Mouse (Mus musculus) CD8-positive naive resting alpha-beta T cell, adult 2 months (primary cell): ENCODE results near the gene Hs1bp3.

ENCODE experiments used
- DNase-seq, 2 experiments: peaks; one replicate each; pipeline ENCODE4 v3.0.0; 2022; ENCODE audit warnings: low read depth in 2 of 2, low spot score in 2 of 2

The Hs1bp3 gene

DNA sequence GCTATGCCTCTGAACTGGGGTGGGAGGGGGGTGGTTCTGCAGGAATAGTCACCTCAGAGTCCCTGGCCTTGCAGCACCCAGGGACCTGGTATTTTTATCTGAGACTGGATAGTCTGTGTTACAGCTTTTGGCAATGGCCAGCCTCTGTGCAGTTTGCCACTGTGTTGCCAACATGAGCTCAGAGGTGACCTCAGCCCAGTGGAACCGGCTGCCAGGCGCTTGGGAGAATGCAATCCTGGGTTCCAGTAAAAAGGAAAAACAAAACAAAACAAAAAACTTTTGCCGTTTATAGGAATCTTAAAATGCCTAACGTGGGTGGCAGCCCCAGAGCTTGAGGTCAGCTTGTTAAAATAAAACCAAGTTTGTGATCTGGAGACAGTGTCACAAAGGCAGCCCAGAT is 21.0 kb downstream of the Hs1bp3 start:
- no peak for DNase-seq

DNA sequence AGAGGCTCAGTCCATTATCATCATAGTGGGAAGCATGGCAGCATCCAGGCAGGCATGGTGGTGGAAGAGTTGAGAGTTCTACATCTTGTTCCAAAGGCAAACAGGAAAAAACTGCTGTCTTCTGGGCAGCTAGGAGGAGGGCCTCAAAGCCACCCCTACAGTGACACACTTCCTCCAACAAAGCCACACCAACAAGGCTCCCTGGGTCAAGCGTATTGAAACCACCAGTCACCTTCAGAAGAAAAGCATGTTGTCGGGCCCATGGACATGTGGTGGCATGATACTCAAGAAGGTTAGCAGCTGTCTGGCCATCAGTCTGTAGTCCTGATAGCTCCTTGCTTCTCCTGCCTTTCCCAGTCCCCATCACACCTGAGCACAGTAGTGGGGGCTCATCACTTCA is 22.3 kb downstream of the Hs1bp3 start:
- no peak for DNase-seq

DNA sequence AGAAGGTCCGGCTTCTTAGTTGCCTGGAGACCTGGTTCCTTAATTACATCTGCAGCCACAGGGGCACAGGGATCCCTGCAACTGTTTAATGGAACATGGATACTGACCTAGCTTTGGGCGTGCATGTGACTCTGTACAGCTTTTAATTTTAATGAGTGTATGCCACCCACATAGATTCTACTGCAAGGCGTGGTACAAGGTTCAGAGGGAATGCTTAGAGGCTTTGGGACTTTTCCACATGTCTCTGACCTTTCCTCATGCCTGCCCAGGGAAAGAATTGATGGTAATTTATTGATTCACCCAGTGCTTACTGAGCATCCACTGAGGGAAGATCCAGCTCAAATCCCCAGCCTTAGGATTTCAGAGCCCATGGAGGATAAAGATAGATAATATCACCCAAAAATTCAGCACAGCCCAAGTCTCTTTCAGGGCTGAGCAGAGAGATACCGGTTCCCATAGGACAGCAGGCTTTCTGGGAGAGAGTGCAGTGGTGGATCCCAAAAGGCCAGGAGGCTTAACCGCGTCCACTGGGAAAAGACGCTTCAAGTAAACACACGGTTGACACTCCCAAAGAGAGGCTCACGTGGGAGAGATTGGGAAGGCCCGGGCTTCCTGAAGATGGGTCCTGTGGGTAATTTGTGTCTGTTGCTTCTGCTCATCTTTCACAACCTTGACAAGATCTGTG is 23.5 kb downstream of the Hs1bp3 start:
- DNase-seq = no peak

DNA sequence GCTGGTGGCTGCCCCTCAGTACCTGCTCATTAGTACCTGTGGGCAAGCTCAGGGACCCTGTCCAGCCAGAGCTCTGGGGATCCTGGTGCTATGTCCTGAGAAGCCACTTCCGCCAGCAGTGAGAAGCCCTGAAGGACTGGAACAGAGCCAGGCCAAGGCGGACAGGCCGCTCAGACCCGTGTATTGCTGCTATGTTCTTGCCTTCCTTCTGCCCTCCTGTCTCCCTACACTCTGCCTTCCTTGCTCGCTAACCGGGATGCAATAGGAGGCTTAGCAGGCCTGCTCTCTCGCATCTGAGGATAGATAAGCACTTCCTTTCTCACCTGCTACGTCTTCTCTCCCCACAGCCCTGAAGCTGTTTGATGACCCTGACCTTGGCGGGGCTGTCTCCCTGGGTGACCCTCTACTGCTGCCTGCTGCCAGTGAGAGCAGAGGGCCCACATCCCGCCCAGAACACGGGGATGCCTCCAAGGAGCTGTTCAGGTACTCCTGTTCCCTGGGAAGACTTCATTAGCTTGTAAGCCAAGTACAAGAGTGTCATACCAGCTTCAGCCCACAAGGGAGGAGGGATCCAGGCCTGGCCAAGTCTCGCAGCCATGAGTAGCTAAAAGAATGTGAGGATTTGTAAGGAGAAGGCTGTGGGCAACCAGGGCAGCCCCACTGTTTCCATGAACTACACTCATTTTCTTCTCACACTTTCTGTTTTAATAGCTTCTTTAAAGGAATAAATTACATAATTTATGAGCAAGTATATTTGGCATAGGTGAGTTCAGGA is 24.2 kb downstream of the Hs1bp3 start:
- DNase-seq = no peak

DNA sequence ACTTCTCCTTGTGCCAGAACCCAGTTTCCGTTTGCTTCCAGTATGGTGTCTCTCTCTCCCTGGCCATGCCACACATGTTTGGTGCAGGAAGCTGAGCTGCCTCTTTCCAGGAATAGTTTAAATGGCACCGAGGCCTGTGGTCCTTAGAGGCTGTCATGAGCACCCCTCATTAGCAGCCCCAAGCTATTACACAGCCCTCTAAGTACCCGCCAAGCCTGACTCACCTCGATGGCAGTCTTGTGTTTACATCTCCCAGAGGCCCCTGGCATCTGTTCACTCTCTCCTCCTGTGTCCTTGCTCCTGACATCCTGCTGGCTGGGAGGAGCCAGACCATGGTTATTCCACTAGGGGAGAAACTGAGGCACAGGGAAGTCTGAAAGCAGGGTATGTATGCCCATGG is 25.3 kb downstream of the Hs1bp3 start:
- no peak for DNase-seq

DNA sequence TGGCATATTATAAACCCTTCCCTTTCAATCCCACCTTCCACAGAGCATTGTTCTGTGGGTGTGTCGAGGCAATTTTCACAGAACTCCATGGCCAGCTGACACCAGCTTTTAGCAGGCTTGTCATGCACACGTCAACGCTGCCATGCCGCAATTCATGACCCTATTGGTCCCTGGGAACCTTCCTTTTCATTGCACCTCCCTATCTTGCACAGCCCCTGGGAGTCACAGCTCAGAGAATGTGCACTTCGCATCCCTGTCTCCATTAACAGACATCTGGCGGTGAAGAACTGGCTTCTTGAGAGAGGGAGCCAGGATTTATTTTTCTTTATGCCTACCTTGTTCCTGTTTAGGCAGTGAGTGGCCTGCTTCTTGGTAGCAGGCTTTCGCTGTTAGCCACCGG is 25.7 kb downstream of the Hs1bp3 start:
- DNase-seq = no peak

DNA sequence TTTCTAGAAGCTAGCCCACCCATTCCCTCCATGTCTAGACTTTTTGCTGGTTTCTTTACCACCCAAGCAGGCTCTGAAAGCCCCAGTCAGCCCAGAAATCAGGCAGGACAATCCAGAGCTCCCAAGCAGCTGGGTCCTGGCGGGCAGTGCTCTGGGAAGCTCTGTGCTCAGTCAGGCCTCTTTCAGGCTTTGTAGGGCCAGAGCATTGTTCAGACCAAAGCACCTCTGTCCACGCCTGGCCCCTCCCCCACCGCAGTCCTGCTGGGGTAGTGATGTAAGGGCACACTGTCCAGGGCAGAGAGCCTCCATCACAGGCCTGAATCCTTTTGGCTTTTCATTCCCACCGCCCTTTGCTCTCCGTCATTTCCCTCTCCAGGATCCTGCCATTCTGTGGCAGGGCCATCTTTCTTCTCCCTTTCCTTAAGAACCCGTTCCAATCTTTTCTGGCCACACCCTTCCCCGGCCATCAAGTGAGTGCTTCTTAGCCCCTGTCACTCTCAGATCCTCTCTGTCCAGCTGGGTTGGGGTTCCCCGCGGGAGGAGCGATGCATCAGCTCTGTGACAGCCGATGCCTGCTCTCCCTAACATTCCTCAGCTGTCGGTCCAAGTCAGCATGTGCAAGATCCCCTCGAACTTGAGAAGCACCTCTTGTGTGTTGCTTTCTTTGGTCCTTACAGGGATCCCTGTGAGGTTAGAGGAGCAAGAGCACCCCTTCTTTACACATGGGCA is 26.5 kb downstream of the Hs1bp3 start:
- DNase-seq = no peak

DNA sequence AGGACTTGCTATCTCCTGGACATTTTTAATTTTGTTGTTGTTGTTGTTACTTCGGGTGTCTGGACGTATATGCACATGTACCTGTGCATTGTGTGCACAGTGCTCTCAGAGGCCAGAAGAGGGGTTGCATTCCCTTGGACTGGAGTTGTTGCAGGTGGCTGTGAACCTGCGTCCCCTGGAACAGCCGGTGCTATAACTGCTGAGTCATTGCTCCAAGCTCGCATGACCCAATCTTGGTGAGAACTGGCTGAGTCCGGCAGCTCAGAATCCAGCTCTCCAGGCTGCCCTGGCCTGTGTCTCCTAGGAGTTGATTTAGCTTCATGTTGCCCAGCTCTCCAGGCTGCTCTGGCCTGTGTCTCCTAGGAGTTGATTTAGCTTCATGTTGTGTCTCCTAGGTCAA is 27.8 kb downstream of the Hs1bp3 start:
- no peak for DNase-seq

DNA sequence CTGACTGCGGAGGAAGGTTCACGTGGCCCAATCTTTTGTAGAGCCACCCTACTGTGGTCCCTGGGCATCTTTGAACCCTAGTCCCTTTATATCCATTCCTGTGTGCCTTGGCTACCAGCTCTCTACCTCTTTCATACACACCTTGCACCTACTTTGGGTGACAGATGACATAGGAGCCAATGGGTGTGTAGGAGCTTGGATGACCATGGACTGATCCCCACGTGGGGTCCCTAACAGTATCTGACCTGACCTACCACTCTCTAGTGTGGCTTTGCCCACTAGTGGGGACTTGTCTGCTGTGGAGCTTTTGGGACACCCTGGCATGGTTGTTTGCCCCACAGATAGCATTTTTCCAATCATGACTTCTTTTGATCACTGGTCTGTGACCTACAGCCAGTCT is 30.1 kb downstream of the Hs1bp3 start:
- no peak for DNase-seq

DNA sequence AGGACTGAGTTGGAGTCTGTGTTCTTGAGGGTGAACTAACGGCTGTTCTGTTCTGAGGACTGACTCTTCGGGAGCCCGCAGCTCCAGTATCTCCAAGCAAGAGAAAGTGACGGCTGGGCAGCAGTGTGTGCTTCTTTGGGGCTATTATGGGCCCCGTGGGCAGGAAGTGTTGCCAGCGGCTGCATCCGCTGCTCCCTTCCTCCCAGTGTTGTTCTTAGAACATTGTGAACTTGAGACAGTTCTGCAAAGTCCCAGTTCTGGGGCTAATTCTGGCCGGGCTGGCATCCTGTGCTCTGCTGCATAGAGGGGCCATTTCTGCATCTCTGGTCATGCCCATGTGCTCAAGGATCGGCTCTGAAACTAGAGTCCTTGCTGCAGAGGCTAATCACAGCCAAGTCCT is 31.7 kb downstream of the Hs1bp3 start:
- no peak for DNase-seq

DNA sequence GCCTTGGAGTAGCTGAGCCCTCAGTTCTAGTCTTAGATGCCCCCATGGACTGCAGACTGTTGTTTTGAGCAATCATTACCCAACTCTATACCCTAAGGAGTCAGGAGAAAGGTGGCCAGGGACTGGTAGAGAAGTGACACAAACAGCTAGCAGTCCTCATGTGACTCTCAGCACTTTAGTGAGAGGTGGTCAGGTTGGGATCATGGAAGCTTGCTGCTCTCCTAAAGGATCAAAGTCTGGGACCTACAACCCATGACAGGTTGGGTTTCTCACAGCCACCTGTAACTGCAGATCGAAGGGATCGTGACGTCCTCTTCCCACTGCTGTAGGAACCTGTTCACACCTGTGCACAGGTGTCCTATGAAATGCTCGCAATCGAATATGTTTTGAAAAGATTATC is 32.3 kb downstream of the Hs1bp3 start:
- DNase-seq = no peak

DNA sequence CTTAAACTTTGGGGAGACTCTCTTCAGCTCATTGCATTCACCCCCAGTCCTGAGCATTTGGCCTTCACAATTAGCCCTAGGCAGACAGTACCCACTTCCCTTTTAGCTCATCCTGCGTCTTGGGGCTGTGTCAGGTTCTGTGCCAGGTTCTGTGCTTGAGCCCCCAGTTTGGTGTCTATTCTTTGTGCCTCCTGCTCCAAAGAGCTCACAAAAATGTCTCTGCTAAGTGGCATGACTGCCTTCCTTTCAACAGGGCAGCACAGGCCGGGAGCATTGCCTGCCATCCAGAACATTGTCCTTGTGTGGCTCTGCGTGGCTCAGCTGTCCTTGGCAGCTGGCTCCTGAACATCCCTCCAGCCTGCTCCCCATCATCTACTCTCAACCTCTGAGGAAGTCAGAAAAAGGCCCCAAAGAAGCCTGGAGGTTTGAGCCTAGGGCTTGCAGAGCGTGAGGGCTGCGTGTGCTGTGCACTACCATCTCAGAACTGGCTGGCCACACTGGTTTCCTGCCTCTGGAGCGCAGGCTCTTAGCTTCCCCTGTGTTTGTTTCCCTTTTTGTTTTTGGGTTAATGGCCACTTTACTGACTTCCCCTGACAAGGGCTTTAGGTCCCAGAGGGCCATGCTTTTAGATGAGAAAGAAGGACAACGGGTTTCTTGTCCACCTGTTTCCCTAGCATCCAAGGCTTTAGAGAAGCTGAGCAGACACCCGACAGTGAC is 34.7 kb downstream of the Hs1bp3 start:
- no peak for DNase-seq

DNA sequence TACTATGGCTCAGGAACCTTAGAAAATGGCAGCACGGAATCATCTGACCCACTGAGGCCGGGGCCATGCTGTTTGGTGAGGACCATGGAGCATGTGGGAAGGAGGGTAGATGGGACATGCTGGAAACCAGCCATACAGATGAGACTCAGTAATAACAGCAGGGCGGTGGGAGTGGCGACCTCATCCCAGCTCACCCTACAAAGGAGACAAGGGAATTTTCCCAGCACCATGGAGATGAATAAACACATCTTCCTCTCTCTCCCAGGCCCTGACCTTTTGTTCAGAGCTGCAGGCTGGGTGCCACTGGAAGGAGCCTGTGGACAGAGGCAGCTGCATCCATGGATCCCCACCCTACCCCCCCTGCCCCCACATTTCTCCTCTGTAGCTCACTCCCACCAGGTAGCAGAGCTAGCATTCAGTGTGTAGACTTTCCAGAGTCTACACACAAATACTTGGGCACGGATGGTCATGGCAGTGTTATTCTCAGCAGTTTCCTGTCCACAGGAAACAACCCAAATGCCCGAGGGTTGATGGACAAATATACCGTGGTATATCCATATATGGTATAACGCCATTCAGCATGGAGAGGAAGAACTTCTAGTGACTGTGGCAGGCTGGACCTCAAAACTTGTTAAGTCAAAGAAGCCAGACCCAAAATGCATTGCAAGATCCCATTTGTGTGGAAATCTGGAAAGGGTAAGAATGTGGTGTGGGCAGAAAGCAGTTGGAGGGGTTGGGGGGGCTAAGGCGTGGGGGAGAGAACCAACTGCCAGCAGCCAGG is 35.7 kb downstream of the Hs1bp3 start:
- no peak for DNase-seq

DNA sequence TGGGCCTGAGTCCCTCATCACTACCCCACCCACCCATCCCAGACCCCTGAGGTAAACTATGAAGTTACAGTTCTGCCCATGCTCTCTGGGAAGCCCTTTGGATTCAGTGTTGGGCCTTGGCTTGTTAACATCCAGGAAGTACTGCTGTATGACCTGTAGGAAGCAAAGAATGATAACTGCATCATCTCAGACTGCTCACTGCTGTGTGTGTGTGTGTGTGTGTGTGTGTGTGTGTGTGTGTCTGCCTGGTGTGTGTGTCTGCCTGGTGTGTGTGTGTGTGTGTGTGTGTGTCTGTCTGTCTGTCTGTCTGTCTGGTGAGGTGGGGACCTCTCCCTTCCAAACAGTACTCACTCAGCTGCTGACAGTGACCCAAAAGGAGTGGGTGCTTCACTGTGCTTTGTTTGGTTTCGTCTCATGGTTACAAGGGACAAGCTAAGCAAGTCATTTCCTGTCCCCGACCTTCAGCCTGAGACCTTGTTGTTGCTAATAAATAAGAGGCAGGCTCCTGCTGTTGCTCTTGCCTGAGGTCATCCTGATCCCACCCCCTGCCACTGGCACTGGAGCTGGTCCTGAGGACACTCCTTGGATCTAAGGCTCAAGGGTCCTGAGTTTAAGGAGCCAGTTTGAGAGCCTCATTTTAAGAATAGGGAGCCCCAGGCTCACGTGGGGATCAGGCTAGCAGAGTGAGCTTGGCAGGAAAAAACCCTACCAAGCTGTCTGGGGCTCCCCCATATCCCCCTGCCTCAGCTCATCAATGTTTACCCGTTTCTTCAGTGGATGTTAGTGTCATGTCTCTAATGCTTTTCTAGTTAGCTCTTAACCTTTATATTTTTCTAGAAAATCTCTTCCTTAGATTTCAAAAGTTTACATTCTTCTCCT is 38.0 kb downstream of the Hs1bp3 start:
- no peak for DNase-seq

DNA sequence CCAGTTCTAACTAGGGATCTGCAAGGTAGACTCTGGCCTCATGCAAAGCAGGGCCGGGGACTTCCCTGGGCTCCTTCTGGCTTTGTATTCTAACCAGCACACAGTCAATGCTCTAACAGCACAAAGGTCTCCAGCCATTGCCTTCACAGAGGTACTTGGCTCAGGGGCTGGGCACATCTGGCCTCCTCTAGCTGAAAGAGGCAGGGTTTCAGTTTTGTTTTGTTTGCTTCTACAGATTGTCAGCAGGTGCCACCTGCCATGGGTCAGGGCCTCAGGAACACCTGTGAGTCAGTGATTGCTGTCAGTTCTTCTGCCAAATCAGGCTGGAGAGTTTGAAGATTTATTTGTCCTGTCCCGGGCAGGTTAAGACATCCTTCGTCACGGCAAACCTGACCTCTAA is 39.8 kb downstream of the Hs1bp3 start:
- DNase-seq = no peak

DNA sequence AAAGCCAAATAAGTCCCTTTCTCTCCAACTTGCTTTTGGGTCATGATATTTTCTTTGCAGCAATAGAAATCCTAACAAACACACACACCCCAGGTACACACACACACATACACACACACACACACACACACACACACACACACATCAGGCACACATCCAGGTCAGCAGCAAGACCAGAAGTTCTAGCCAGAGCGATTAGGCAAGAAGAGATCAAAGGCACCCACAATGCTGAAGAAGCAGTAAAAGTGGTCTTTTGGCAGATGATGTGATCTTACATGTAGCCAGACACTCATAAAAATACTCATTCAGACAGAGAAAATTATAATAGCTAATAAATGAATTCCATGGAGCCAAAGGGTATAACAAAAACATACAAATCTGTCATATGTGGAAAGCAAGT is 41.0 kb downstream of the Hs1bp3 start:
- no peak for DNase-seq

DNA sequence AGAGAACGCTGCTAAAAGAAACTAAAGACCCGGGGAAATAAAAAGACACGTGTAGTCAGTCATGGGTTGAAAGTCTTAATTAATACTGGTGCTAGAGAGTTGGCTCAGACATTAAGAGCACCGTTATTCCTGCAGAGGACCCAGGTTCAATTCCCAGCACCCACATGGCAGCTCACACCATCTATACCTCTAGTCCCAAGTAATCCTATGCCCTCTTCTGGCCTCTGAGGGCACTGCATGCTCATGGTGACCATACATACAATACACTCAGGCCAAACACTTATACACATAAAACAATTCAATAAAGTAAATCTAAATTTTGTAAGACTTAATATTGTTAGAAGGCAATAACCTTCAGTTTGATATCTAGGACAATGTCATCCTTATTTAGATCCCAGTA is 41.8 kb downstream of the Hs1bp3 start:
- DNase-seq = no peak

DNA sequence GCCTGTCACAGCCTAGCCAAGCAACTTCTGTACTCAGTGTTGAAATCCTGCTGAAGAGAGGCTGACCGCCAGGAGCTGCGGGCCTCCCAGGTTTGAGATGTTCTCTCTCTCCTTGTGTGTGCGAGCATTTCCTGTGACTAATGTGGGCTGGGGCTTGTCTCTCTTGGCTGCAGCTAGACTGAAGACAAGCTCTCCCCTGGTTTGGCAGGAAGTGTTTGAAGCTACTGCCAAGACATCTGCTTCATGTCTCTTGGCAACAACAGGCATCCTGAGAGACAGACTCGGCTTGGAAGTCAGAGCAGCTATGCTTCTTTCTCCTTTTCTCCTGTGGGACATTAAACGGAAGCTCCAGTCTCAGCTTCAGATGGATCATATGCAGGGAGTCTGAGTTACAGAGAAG is 44.2 kb downstream of the Hs1bp3 start:
- no peak for DNase-seq

DNA sequence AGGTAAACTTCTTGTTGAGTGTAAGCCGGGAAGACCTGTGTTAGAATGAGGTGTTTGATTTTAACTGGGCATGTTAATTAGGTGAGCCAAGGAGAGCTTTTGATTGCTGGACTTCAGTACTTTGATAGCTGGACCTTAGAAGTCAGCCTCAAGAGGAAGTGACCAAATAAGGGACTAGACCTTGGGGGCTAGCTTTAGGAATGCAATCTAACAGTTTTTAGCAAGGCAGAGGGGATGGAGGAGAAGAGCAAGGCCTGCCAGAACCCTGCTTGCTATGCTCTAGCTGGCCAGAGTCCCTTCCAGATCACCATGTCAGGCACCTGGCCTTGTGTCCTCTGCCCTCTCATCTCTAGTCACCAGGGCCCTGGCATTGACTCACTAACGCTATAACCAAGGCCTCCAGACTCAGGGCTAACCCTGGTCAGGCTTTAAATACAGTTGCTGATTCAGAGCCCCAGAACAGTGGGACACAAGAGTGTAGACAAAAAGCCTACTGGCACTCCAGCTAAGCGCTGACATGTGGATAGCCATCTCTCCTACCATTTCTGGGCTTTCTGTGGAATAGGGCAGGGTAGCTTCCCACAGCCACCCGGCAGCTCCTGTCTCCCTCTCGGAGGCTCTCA is 45.2 kb downstream of the Hs1bp3 start:
- no peak for DNase-seq
